Mouse (Mus musculus) kidney, embryonic 16.5 days (tissue): Measurements from ENCODE around the gene Pth1r. TPM values are rescaled to one million over a fixed set of nuclear protein-coding genes. Genes with fewer than 3 reads are reported as not detected.

Experiments used
- ATAC-seq: fragments of 200-750 bp; cut with Nextera tagmentation; 2 replicates; pipeline ENCODE4 v1.8.0; 2017; ENCODE audit warnings: moderate TSS enrichment; ENCODE audit not compliant: low FRiP score, low TSS enrichment
- H3K27ac ChIP-seq: fragments of 300-500 bp; sonication (generic); 2 replicates; pipeline ENCODE4 v1.5.1; 2014; ENCODE audit warnings: low read length
- H3K27me3 ChIP-seq: fragments of 300-500 bp; sonication (generic); 2 replicates; pipeline ENCODE4 v1.6.1; 2014; ENCODE audit warnings: low read length, control low read depth, mixed read lengths; ENCODE audit not compliant: insufficient read depth
- H3K36me3 ChIP-seq: fragments of 300-500 bp; sonication (generic); 2 replicates; pipeline ENCODE4 v1.6.1; 2014; ENCODE audit warnings: low read length, control low read depth, mixed read lengths; ENCODE audit not compliant: insufficient read depth
- H3K4me1 ChIP-seq: fragments of 300-500 bp; sonication (generic); 2 replicates; pipeline ENCODE4 v1.6.1; 2014; ENCODE audit warnings: low read length, control low read depth, mixed read lengths; ENCODE audit not compliant: insufficient read depth
- H3K4me2 ChIP-seq: fragments of 300-500 bp; sonication (generic); replicated peaks from 2 replicates; pipeline ENCODE4 v1.6.1; 2014; ENCODE audit warnings: low read depth, low read length
- H3K4me3 ChIP-seq: fragments of 300-500 bp; sonication (generic); 2 replicates; pipeline ENCODE4 v1.5.1; 2014; ENCODE audit warnings: mild to moderate bottlenecking, low read length
- H3K9ac ChIP-seq: fragments of 300-500 bp; sonication (generic); replicated peaks from 2 replicates; pipeline ENCODE4 v1.6.1; 2014; ENCODE audit warnings: low read length
- H3K9me3 ChIP-seq: fragments of 300-500 bp; sonication (generic); 2 replicates; pipeline ENCODE4 v1.6.1; 2016; ENCODE audit warnings: low read length, control low read depth
- WGBS: fragments of 180-500 bp; shearing (Covaris S2); extraction: QIAGEN DNeasy Blood & Tissue Kit; methylation state at CpG from one replicate; pipeline ENCODE4 v1.1.7; 2014; 5-methylcytosine and 5-hydroxymethylcytosine counted together
- polyA plus RNA-seq: library from polyadenylated mRNA; unstranded; fragments of >200 nt; fragmentation: Nextera tagmentation; extraction: Ambion mirVana; gene quantifications from 2 replicates; pipeline ENCODE4 v1.2.1, GENCODE M21; 2015

Pth1r gene
- polyA plus RNA-seq, 1 experiment from 2014 or later: 108 TPM

DNA sequence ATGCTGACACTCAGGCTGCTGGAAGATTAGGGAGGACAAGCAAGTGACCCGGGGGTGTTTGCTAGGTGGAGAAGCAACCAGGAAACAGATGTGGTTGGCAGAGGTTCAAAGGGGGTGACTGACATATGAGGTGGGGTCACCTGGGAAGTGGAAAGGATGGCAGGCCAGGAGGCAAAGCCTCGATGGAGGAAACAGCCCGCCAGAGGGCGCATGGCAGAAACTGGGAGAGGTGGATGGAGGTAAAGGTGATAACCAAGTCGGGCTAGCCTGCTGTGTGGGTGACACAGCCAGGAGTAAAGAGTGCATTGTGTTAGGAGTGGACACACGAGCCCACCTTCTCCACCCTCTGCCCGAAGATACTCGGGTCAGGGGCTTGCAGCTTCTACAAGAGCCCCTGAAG lies 17.1 kb downstream of the Pth1r start:
- Histone ChIP-seq H3K27me3 (peaks cover 13% of the 10 kb centered on the region; the same call in 1 of the 2 replicates), H3K9ac (no peak overlapping the region), H3K4me3 (no peak overlapping the region), H3K36me3 (no peaks in the 10 kb centered on the region; the same call in none of the 2 replicates), H3K9me3 (no peaks in the 10 kb centered on the region), H3K4me2 (no peak overlapping the region), H3K4me1 (peaks cover 52% of the 10 kb centered on the region), H3K27ac (no peak overlapping the region)
- 15% methylated on average over 8 of the region's 8 CpGs for WGBS
- ATAC-seq: no peak

DNA sequence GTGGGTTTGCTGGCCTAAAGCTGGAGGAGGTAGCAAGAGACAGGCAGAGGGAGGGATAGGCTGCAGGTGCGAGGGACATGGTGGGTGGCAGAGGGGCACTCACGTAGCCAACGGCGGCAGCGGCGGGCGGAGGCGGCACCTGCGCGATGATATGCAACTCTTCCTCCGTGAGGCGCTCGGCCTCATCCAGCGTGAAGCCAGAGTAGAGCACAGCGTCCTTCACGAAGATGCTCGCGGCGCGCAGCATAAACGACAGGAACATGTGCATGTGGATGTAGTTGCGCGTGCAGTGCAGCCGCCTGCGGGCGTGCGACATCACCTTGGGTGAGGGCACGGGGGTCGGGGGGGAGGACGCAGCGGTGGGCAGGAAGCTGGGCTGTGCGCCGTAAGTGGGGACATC lies 20.1 kb downstream of the Pth1r start:
- peak overlapping the region; percentile 41 for H3K4me2 ChIP-seq

DNA sequence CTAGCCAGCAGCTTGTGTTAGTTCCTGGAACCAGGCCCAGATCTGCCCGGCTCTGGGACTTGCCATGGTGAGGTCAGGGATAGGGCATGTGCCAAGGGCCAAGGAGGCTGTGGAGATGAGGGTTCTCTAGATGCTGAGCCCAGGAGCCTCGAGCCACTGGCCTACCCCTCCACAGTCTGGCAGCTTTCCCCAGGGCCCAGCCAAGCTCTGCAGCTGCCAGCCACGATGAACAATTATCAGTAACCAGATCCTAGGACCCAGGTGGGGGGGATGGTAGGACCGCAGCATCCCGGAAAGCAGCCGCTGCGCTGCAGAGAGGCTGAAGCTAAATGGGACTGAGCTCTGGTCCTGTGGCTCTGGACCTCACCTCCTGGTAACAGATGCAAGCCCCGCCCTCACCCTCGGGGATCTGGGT lies 21.2 kb downstream of the Pth1r start:
- Histone ChIP-seq H3K27ac (no peak overlapping the region), H3K4me3 (no peak overlapping the region), H3K4me1 (peaks cover 19% of the 10 kb centered on the region), H3K36me3 (peaks cover 19% of the 10 kb centered on the region), H3K4me2 (no peak overlapping the region), H3K9me3 (no peaks in the 10 kb centered on the region), H3K27me3 (peaks cover 10% of the 10 kb centered on the region; the same call in 1 of the 2 replicates), H3K9ac (no peak overlapping the region)
- 24% methylated on average over 9 of the region's 9 CpGs for WGBS
- ATAC-seq: peak; percentile 58; the same call in 1 of the 2 replicates

More for the DNA sequence above, 20.1 kb downstream of the Pth1r start:
- 31% methylated on average over 28 of the region's 33 CpGs for WGBS
- Histone ChIP-seq H3K4me1 (peaks cover 25% of the 10 kb centered on the region), H3K27me3 (peaks cover 10% of the 10 kb centered on the region; the same call in 1 of the 2 replicates), H3K27ac (no peak overlapping the region), H3K9ac (no peak overlapping the region), H3K4me3 (0 out of 2 replicates have a peak overlapping the region, but pooled peaks have one; percentile 3), H3K9me3 (no peaks in the 10 kb centered on the region), H3K36me3 (peaks cover 19% of the 10 kb centered on the region)
- ATAC-seq: no peak

DNA sequence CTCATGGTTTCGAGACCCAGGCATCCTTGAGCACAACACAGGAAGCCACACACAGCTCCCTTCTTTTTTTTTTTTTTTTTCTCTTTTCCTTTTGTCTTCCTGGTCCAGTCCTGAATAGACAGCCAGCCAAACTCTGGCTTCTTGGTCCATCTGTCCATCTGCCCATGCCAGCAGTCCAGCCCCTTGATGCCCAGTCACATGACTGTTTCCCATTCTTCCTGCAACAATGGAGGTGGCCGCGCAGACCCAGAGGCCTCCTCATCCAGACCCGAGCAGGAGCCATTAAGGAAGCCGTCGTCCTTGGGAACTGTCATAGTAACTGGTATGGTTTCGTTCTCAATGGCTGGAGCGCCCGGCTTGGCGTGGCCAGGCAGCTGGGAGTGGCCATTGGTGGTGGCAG lies 24.9 kb downstream of the Pth1r start:
- WGBS: 88% methylated on average over 10 of the region's 10 CpGs
- no peaks in the 10 kb centered on the region for H3K9me3 ChIP-seq

DNA sequence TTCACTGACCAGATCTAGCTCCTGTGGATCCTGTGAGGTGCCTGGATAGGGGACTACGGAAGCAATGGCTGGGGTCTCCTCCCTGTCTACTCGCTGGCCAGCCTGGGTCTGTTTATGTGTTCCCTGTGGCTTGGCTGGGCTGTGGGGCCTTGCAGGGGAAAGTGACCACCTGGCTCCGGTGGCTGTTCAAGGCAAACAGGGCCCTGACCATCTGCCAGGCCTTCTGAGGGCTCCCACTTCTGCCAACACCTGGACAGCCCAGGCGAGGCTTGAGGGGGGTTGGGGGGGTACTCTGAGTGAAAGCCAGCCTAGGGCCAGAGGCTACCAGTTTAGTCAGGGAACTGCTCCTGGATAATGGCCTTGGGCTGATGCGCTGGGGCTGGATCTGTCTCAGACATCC lies 27.0 kb downstream of the Pth1r start:
- no peaks in the 10 kb centered on the region for H3K4me1 ChIP-seq
- no peak overlapping the region for H3K4me2 ChIP-seq
- H3K9me3 ChIP-seq: no peaks in the 10 kb centered on the region
- 0 out of 2 replicates have a peak, but pooled peaks have one; percentile 3 for ATAC-seq
- no peak overlapping the region for H3K4me3 ChIP-seq
- no peak overlapping the region for H3K27ac ChIP-seq
- H3K36me3 ChIP-seq: peaks cover 21% of the 10 kb centered on the region
- no peaks in the 10 kb centered on the region for H3K27me3 ChIP-seq
- H3K9ac ChIP-seq: no peak overlapping the region
- WGBS: 61% methylated on average over 5 of the region's 5 CpGs

More for the DNA sequence above, 24.9 kb downstream of the Pth1r start:
- Histone ChIP-seq H3K4me2 (no peak overlapping the region), H3K36me3 (peaks cover 21% of the 10 kb centered on the region), H3K4me1 (peaks cover 13% of the 10 kb centered on the region), H3K4me3 (no peak overlapping the region), H3K9ac (no peak overlapping the region), H3K27ac (no peak overlapping the region), H3K27me3 (peaks cover 4% of the 10 kb centered on the region; the same call in 1 of the 2 replicates)
- no peak for ATAC-seq

DNA sequence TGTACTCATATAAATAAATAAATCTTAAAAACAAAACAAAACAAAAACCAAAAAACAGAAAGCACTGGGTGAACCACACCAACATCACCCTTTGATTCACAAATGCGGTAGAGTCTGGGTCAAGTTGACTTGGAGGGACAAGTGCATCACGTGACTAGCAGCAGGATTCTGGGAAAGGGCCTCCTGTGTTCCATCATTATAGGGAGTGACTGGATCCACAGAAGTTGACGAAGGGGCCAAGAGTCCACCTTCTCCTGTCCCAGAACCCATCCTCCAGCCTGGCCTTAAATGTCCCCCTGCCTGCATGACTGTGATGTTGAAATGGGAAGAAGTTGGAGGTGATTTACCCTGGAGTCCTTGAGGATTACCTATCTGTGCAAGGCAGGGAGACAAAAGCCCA lies 28.1 kb downstream of the Pth1r start:
- ATAC-seq: no peak
- H3K27me3 ChIP-seq: no peaks in the 10 kb centered on the region
- H3K4me1 ChIP-seq: no peaks in the 10 kb centered on the region
- H3K9ac ChIP-seq: no peak overlapping the region
- H3K4me3 ChIP-seq: no peak overlapping the region
- peaks cover 12% of the 10 kb centered on the region for H3K36me3 ChIP-seq
- H3K27ac ChIP-seq: no peak overlapping the region
- WGBS: 83% methylated on average over 3 of the region's 3 CpGs
- no peaks in the 10 kb centered on the region for H3K9me3 ChIP-seq
- H3K4me2 ChIP-seq: no peak overlapping the region

DNA sequence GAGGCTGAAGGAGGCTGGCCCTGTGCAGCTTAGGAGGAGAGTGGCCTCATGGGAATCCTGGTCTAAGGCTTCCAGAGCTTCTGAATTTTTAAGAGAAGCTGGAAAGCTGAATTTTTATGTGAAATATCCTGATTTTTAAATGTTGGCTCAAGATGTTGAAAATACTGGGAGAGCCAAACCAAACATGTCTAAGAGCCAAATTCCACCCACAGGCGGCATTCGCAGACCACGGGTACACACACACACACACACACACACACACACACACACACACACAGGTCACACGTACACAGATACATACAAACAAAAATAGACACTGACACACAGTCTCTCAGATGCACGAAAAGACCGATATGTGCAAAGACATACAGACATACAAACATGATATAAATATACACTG lies 28.9 kb downstream of the Pth1r start:
- H3K4me1 ChIP-seq: no peaks in the 10 kb centered on the region
- no peaks in the 10 kb centered on the region for H3K9me3 ChIP-seq
- H3K4me3 ChIP-seq: no peak overlapping the region
- H3K27ac ChIP-seq: no peak overlapping the region
- no peak overlapping the region for H3K9ac ChIP-seq
- ATAC-seq: no peak
- WGBS: 89% methylated on average over 6 of the region's 6 CpGs
- H3K36me3 ChIP-seq: peaks cover 7% of the 10 kb centered on the region; the same call in 1 of the 2 replicates
- H3K4me2 ChIP-seq: no peak overlapping the region
- no peaks in the 10 kb centered on the region for H3K27me3 ChIP-seq

DNA sequence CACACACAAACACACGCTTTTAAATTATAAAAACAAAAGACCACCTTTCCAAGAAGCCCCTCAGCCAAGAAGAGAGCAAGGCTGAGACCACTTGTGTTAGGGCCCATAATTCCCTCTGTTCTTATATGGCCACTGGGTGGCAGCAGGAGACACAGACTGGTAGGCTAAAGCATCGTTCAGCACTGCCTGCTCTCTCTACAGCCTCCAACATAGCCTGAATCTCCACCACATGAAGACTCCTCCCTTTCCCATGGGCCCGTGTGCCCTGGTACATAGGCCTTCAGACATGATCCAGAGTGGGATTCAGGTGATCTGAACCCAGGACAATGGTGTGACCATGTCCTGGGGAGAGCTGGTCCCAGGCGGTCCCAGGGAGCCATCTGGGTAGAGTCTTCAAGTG lies 30.2 kb downstream of the Pth1r start:
- WGBS: 24% methylated on average over 4 of the region's 4 CpGs
- peak; percentile 52 for ATAC-seq
- H3K4me3 ChIP-seq: no peak overlapping the region

DNA sequence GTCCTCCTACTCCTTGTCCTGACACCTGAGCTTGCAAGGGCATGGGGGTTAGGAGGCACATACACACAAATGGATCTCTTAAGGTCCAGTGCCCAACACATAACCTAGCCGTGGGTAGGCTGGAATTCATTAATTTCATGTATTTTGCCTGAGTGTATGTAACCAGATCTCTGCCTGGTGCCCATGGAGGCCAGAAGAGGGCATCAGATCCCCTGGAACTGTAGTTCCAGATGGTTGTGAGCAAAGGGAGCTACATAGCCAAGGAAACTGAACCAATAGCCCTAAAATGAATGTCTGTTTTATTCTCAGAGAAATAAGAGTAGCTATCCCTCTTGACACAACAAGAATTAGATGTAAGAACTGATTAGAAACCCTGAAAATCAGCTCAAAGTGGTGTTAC lies 31.5 kb downstream of the Pth1r start:
- Histone ChIP-seq H3K4me2 (no peak overlapping the region), H3K9me3 (no peaks in the 10 kb centered on the region), H3K9ac (no peak overlapping the region), H3K4me3 (no peak overlapping the region), H3K27ac (no peak overlapping the region), H3K4me1 (no peaks in the 10 kb centered on the region), H3K36me3 (peaks cover 18% of the 10 kb centered on the region), H3K27me3 (no peaks in the 10 kb centered on the region)
- WGBS: 37% methylated on average over 1 of the region's 1 CpGs
- no peak for ATAC-seq

More for the DNA sequence above, 30.2 kb downstream of the Pth1r start:
- Histone ChIP-seq H3K27me3 (no peaks in the 10 kb centered on the region), H3K9ac (no peak overlapping the region), H3K27ac (no peak overlapping the region), H3K4me1 (no peaks in the 10 kb centered on the region), H3K4me2 (no peak overlapping the region), H3K36me3 (peaks cover 10% of the 10 kb centered on the region), H3K9me3 (no peaks in the 10 kb centered on the region)

DNA sequence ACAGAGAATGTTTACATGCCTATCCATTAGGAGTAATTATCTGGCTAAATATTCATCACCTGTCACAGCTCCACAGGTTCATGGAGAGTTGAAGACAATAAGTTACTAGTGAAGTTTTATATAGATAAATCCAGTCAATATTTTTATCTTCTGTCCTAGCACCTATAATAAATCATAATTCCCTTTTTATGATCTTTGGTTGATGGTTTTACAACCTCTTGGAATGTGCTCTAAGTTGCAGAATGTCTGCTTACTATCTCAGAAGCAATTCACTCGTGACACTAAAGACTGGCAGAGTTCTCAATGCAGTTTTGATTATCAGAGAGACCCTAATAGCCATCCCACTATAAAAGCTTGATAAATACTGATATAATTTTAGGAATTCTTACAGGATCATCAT lies 33.6 kb downstream of the Pth1r start:
- 69% methylated on average over 1 of the region's 1 CpGs for WGBS
- no peaks in the 10 kb centered on the region for H3K27me3 ChIP-seq
- no peak overlapping the region for H3K4me2 ChIP-seq
- H3K36me3 ChIP-seq: peaks cover 21% of the 10 kb centered on the region
- H3K27ac ChIP-seq: no peak overlapping the region
- no peaks in the 10 kb centered on the region for H3K9me3 ChIP-seq
- no peak for ATAC-seq
- H3K4me3 ChIP-seq: no peak overlapping the region
- H3K9ac ChIP-seq: no peak overlapping the region
- peaks cover 7% of the 10 kb centered on the region; the same call in 1 of the 2 replicates for H3K4me1 ChIP-seq
